Mouse (Mus musculus) megakaryocyte, adult 5-6 weeks (primary cell): ENCODE measurements around the gene Ptprh. TPM values are rescaled to one million over a fixed set of nuclear protein-coding genes. Genes with fewer than 3 reads are reported as not detected.
"Not testable (repeated sequence)": the region's sequence is repeated elsewhere in the genome, so short reads cannot be mapped to it uniquely, and the experiment has no call there.

Experiments
- ATAC-seq: 2 replicates; pipeline ENCODE4 v1.8.0; 2016; ENCODE audit warnings: mild to moderate bottlenecking, inconsistent platforms; ENCODE audit not compliant: poor library complexity, severe bottlenecking
- total RNA-seq, 2 experiments: library from RNA; stranded (forward) in 1 of 2; stranded (reverse) in 1 of 2; fragments of 153-499, 151-499 nt in 1 of 2; fragments of 221-1000, 200-1000 nt in 1 of 2; gene quantifications; 2 replicates each; pipeline versions ENCODE4 v1.2.3 to v1.2.4; 2015 to 2017

Ptprh gene
- total RNA-seq, 2 experiments from 2014 or later: not detected

DNA sequence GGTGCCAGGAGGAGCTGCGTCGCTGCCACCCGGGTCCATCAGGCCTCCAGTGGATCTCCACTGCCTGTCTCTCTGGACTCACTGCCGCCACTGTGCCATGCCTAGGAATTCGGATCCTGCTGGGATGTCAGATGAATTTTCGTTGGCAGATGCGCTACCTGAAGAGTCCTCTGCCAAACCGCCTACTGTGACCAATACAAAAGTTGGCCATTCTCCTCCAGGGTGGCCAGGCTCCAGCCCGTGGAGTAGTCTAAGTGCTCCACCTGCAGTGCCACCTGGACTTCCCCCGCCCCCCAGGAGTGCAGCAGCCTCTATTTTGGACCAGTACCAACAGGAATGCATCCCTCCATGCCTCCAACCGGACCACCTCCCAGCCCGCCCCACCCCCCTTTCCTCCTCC is 7.7 kb upstream of the Ptprh start:
- no peak for ATAC-seq

DNA sequence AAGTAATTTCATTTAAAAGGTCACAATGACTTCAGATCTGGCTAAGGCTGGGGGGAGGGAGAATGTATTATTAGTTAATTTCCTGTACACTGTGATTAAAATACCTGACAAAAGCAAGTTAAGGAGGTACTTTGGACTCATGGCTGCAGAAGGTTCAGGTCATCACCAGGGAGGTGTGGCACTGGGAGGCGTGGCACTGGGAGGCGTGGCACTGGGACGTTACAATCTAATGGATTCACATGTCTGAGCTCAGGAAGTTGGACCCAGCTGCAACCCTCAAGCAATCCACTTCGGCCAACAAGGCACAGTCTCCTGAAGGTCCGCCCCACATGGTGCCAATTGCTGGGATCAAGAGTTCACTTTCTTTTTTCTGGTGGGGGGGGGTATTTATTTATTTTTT is 4.2 kb upstream of the Ptprh start:
- no peak for ATAC-seq

DNA sequence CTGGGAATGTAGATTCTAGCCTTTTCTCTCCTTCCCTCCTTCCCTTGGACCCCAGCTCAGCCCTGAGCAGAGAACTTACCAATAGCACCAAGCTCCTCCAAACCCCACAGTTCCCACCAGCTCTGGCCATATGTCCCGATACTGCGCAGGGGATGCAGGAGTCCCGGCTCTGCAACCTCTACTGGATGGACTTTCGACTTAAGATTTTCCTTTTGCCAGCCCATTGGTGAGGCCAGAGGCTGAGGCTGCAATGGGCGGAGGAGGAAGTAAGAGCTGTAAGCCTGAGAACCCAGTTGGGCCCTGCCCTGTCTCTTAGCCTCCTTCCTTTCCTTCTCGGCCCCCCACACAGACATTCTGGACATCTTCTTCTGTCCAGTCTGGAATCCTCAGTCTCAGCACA is 872 bp downstream of the Ptprh start:
- ATAC-seq: no peak

DNA sequence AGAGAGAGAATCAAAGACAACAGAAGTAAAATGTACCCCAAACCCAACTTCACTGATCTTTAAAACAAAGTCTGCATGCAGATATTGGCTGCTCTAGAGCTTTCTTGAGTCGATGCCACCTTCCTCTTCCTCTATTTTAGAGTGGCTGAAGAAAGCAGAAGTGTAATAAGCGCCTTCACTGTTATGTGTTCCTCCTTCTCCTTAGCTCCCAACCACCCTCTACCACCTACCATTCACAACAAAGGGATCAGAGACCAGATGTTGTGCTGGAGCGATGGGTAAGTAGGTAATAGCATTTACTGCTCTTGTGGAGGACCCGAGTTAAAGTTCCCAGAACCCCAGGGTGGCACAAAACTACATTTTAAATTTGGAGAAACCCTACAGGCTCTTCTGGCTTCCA is 6.8 kb downstream of the Ptprh start:
- peak; percentile 89 for ATAC-seq

DNA sequence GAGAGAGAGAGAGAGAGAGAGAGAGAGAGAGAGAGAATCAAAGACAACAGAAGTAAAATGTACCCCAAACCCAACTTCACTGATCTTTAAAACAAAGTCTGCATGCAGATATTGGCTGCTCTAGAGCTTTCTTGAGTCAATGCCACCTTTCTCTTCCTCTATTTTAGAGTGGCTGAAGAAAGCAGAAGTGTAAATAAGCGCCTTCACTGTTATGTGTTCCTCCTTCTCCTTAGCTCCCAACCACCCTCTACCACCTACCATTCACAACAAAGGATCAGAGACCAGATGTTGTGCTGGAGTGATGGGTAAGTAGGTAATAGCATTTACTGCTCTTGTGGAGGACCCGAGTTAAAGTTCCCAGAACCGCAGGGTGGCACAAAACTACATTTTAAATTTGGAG is 22.4 kb downstream of the Ptprh start:
- peak; percentile 96 for ATAC-seq

DNA sequence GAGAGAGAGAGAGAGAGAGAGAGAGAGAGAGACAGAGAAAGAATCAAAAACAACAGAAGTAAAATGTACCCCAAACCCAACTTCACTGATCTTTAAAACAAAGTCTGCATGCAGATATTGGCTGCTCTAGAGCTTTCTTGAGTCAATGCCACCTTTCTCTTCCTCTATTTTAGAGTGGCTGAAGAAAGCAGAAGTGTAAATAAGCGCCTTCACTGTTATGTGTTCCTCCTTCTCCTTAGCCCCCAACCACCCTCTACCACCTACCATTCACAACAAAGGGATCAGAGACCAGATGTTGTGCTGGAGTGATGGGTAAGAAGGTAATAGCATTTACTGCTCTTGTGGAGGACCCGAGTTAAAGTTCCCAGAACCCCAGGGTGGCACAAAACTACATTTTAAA is 31.5 kb downstream of the Ptprh start:
- ATAC-seq: peak; percentile 95

DNA sequence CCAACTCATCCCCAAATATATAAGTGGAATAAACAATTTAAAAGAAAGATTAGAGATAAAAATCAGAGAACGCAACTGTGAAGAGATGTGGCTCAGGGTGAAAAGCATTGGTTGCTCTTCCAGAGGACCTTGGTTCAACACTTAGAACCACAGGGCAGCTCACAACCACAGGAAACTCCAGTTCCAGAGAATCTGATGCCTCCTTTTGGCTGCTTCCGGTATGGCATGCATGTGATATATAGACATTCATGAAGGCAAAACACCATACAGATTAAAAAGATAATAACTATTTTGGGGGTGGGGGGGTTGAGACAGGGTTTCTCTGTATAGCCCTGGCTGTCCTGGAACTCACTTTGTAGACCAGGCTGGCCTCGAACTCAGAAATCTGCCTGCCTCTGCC is 41.2 kb downstream of the Ptprh start:
- no peak for ATAC-seq

DNA sequence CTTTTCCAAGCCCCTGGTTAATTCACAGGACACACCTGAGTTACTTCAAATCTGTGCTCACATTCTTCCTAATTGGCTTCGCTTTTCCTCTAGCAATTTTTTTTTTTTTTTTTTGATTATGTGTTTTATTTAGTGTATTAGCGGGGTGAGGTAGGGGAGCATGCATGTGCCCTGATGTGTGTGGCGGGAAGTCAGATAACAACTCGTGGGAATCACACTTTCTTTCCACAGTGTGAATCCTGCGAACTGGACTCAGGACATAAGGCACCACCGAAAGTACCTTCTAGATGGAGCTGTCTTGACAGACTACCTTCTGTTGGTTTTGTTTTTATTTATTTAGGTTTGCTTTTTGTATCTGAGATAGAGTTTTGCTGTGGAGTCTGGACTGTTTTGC is 46.7 kb downstream of the Ptprh start:
- ATAC-seq: no peak

DNA sequence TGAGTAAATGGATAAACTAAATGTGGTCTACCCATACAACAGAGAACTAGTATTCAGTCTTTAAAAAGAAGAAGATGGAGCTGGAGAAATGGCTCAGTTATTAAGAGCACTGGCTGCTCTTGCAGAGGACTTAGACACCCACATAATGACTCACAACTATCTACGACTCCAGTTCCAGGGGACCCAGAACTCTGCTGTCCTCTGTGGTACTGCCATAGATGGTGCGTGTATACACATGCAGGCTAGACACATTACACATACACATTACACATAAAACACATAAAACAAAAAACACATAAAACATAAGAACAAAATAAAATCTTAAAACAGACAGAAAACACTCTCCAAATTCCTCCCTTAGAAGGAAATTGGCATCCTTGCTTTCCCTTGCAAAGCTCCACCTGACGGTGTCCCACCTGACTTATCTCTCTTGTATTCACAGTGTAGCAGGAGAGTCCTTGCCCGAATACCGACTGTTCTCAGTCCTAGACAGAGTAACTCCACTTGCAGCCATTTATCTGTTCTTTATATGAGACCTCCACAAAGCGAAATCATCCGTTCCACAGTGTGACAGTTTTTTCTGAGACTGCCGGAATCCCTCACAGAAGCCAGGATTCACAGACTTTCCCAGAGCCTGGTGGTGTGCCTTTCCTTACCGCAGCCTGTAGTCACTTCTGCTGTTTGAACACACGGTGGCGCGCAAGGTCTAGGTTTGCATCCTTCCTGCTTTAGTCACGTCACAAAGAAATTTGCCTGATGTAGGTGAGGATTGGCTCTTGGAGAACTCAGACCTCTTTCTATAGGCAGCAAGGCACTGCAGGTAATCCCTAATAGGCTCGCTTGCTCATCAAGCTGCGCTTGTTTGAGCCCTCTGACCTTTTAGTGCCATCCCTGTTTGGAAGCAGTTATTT is 47.3 kb downstream of the Ptprh start:
- peak; percentile 100 for ATAC-seq

DNA sequence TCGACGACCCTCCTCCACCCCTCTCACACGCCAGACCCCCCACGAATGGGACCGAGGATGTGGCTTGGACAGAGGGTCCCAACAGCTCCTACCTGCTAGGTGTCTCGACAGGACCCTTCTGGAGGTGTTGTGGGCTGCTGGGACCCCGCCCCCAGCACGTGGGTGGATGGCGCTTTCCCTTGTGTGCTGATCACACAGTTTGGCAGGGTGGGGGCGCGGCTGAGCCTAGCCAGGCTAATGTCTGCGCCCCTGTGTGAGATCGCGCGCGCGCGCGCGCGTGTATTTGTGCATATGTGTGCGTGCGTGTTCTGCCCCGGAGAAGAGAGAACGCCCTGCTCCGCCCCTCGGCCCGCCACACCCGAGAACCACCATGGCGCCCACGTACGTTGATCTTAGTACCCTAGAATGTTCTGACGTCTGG is 56.6 kb downstream of the Ptprh start, which contains the start of gene Syt5:
Gene Syt5 (minus strand): TSS at position 321 of the 421 bp plus-strand sequence.
- no peak for ATAC-seq

DNA sequence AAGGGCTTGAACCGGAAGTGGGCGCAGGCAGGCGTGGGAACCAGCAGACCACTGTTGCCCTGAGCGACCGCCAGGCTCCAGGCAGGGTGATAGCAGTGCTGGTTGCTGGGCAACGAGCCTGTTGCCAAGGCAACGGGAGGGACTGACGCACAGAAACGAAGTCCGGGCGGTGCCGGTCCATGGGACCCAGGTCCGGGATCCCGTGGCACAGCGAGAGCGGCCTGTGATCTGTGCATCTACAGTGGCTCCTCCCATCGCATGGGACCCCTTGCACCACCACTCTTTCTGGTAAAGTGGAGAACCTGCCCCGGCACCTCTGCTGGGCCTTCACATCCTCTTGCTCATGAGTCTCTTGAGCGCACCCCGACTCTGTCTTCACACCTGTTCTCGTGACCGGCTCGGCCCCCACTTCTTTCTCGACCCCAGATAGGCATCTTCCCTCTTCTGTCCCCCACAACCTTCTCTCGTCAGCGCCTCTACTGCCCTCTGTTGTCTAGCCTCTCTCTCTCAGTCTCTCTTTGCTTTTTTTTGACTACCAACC is 57.2 kb downstream of the Ptprh start:
- ATAC-seq: no peak

DNA sequence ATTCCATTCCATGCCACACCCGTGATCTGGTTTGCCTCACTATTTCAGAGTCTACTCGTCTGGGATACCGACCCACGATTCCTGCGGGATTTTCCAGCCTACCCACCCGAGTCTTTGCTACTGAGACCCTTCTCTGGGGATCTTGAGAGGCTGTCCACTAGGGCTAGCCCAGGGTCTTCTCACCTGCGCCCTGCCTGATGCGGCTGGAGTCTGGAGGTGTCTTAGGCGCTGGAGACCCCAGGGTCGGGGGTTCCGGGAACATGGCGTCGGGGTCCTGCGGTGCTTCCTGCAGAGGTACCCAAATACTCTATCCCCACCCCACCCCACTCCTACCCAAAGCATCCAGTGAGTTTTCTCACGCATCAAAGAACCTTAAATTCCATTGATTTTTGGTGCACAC is 57.8 kb downstream of the Ptprh start:
- no peak for ATAC-seq

DNA sequence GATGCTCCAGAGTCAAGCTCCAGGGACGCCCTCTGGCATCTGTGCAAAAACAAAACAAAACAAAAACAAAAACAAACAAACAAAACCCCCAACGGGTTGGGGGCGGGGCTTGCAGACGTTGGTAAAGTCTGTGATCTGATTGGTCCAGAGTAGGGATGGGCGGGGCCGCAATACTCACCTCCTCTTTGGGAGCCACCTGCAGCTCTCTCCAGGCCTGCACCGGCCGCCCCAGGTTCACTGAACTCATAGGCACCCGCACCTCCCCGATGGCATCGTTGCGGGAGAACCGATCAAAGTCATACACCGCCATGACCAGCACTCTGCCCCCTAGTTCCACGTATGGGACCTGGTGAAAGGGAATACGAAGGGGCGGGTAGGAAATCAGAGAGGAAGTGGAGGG is 61.8 kb downstream of the Ptprh start:
- no peak for ATAC-seq

DNA sequence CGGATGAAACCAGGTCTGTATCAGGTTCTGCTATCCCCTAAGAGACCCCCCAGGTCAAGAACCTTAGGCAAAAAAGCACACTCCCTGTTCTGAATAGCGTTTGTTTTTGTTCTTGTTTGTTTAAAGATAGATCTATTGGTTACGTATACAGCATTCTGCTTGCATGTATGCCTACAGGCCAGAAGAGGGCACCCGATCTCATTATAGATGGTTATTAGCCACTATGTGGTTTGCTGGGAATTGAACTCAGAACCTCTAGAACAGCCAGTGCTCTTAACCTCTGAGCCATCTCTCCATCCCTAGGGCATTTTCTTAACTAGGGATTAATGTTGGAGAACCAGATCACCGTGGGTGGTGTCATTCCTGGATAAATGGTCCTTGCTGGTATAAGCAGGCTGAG is 62.5 kb downstream of the Ptprh start:
- no peak for ATAC-seq

DNA sequence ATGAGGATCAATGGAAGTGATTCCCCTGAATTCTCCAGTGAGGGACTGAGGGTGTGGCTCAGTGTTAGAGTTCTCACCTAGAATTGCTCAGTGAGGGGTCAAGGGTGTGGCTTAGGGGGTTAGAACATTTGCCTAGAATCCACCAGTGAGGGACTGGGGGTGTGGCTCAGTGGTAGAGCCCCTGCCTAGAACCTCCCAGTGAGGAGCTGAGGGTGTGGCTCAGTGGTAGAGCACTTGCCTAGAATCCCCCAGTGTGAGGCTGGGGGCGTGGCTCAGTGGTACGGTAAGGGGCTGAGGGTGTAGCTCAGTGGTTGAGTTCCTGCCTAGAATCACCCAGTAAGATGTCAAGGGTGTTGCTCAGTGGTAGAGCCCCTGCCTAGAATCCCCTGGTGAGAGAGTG is 64.8 kb downstream of the Ptprh start:
- no peak for ATAC-seq

DNA sequence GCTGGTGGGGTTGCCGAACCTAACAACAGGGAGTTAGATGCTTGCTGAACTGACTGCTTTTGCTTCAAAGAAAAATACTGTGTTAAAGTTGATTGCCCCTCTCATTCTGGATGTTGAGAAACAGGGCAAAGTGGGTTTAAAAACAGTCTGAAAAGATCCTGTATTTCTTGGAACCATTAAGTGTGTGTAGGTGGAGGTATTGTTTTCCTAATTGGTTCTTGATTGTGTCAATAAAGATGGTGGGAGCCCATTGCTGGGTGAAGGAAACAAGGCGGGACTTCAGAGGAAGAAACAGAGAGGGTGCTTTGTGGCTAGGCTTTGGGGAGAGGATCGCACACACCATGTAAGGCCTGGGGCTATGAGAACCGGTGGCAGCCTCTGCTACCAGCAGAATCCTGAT is 66.7 kb downstream of the Ptprh start:
- no peak for ATAC-seq

DNA sequence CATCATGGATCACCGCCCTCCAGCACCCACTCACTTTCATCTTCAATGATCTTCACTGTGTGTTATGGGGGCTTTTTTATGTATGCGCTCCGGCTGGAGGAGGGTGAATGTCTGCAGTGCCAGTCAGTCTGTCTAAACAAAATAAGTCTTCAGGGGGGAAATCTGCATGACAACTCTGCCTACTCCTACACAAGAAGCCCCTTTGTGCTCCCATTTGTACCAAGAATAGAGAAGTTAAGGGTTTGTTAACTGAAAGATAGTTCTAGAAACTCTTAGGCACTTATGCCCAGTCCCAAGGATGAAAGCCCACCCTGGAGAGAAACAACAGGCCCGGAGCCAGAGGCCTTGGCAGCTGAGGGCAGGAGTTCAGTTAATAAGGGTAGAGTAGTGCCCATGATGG is 67.5 kb downstream of the Ptprh start:
- ATAC-seq: no peak

DNA sequence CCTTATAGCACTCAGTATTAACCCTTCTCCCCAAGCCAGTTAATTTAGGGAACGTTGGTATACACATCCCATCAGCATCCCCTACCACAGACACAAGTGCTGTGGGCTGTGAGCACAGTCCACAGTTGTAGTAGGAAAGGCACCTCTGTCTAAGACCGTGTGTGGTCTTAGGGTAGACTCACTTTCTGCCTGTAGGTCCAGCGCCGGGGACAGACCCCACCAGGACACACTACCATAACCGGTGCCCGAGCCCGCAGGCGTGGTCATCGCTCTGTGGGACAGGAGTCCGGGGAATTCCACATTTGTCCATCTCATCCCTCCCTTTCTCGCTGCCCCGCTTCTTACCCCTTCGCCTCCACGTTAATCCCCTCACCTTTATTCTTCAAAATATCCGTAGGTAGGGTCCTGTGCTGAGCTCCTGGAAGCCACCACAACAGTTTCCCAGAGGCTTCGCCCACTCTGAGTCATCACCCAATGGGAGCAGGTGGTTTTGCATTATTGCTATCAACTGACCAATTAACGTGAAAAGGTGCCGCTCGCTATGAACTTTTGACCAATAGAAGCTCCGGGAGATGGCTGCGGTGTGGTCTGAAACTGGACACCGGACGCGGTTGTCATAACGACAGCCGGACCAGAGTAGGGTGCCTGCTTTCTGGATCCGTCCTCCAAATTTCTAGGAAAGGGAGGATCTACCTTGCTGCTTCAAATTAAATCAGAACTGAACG is 71.7 kb downstream of the Ptprh start, which contains the start of gene Dnaaf3:
Gene Dnaaf3 (minus strand): TSS at position 449 of the 725 bp plus-strand sequence.
- ATAC-seq: peak; percentile 56

DNA sequence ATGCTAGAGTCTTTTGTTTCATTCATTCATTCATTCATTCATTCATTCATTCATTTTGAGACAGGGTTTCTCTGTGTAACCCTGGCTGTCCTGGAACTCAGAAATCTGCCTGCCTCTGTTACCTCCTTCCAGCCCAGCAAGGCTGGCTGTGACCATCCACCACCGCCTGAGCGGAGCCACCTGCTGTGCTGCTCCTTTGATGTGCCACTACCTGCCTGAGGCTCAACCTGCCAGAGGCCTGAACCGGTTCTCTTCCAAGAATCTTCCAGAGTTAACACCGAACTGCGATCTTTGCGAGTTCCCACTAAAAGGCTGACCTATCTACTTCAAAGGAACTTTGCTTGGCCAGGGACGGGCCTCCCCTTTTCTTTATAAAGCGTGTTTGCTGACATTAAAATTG is 73.7 kb downstream of the Ptprh start:
- ATAC-seq: not testable (repeated sequence)

DNA sequence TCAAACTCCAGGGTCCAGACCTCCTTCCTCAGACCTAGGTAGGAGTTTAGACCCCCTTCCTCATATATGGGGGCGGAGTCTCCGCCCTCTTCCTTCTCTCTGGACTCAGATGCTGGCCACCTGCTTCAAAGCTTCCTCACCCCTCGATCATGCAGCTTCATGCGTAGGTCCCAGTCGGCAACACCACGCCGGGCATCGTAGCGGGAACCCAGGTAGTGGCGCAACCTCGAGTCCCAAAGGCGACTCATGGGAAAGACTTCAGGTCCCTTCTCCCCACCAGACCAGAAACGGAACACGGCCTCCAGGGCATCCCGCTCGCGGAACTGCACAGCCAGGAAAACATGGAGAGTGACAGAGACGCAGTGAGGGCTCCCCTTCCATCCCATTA is 76.5 kb downstream of the Ptprh start:
- ATAC-seq: no peak

DNA sequence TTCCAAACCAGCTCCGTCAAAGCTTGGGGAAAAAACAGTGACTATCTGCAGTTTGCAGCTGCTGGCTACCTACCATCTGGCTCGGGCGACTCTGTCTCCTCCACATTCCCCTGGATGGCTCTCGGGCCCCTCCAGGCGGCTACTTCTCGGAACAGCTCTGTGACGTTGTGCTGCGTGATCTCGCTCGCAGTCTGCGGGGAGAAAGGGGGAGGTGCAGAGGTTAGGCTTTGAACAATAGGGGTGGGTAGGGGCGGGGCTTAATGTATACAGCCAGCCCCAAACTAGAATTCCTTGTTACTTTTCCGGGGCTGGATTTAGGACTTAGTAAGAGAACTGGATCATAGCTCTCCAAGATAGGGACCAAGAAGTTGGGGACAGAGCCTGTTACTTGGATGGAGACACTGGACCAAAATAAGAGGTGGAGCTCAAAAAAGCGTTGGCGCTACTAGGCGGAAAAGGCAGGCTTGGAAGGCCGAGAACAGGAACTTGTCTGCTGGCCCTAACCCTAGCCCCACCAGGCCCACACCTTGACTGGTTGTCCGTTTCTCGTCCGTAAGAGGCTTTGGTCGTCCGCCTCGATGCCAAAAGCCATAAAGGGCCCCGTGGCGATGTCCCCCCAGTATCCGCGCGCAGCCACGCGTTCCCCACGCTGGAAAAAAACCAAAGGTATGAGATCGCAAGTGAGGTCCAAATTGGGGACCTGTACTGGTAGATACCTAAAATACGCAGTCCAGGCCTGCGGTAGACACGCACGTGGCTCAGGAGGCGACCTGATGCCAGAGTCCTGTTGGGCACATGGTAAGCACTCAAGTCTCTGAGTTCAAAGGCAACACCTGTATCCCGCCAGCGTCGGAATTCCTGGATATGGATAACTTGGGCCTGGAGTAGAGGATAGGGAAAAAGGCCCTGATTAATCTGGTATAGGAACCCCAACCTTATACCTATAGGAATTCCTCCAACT is 77.2 kb downstream of the Ptprh start:
- peak; percentile 96 for ATAC-seq
